Mouse (Mus musculus) liver, embryonic 14.5 days (tissue): ENCODE results near the gene Kif1a.

Source experiments
- CTCF ChIP-seq: IDR thresholded peaks from 2 replicates; pipeline ENCODE4 v1.5.1; 2016; ENCODE audit warnings: antibody characterized with exemption, low read depth, control low read depth
- EP300 ChIP-seq: IDR thresholded peaks from 2 replicates; pipeline ENCODE4 v1.6.1; 2016; ENCODE audit warnings: antibody characterized with exemption, low read depth

DNA sequence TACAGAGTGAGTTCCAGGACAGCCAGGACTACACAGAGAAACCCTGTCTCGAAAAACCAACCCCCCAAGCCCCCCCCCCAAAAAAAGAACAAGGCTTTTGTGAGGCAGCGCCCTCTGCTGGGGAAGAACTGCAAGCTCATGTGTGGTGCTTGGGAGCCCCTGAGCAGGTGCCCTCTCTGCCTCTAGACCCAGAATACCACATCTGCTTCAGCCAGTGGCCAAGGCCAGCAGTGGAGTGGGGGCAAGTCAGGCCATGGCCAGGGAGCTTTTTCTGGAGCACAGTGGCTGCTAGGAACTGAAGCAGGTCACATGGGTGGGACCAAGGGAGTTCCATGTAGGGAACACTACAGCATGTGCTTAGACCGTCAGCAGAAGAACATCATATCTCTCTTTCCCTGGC, 91.0 kb downstream of the Kif1a start:
- TF ChIP-seq EP300 (no peak), CTCF (peak; percentile 72)
